Mouse (Mus musculus) activated CD4-positive, CD25-positive, alpha-beta regulatory T cell (primary cell): ENCODE data around the gene Erc1. TPM values are rescaled to one million over a fixed set of nuclear protein-coding genes. Genes with fewer than 3 reads are reported as not detected.

Experiments used
- polyA plus RNA-seq, 2 experiments: library from polyadenylated mRNA; unstranded; fragments of 100-300 nt; shearing (Covaris generic); gene quantifications; one replicate each; pipeline ENCODE4 v1.2.1; 2017

Erc1 gene
- 10 to 100 TPM; 13.2 to 13.3 TPM for polyA plus RNA-seq

GRCm38 (mm10) chr6:119848034-119848695, at the start of gene Erc1:
Gene Erc1 (minus strand): TSS chr6:119848167.

GRCm38 (mm10) chr6:119543803-119544517, 304.0 kb downstream of the Erc1 start, which contains the start of gene Wnt5b:
Gene Wnt5b (minus strand): TSS chr6:119544347.

Other genes starting within 250 kb of the Erc1 start
- 10 to 100 TPM; 27.5 to 28.5 TPM for gene Rad52, start 54.5 kb upstream of the Erc1 start, polyA plus RNA-seq
- 100 to 1,000 TPM in 1 of 2 experiments, 10 to 100 TPM in 1; 65.7 to 129 TPM for gene Wnk1, start 190.5 kb upstream of the Erc1 start, polyA plus RNA-seq
- gene Ninj2, start 245.2 kb upstream of the Erc1 start, polyA plus RNA-seq = 1 to 10 TPM; 4.3 to 5.1 TPM